Mouse (Mus musculus): ENCODE data around the gene Apoc4. TPM values are rescaled to one million over a fixed set of nuclear protein-coding genes. Genes with fewer than 3 reads are reported as not detected.
A peak's percentile ranks its signal among the peaks of the same experiment; 100 is the strongest.

The Apoc4 gene
- polyA plus RNA-seq, 1 experiment, result not detected

DNA sequence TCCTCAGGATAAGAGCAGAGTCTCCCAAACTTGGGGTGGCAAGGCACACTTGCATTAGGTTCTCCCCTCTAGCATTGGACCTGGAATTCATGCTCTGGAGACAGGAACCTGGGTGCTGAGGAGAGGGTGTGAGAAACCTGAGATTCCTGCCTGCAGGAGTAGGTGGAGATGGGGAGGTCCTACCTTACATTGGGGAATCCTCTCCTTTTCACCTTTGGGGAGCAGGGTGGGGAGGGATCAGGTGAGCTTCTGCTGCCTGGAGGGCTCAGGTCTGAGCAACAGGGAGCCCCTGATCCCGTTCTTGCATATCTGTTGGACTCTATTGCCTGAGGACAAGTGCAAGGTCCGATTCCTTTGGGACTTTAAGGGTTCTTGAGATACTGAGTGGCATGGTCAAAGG is 35.5 kb upstream of the Apoc4 start:
- TF ChIP-seq CTCF (conservative IDR thresholded peaks at IDR 0.05; ENCODE audit: insufficient read depth, insufficient read length, low read depth, low read length), result no peak
- no peak for TF ChIP-seq POLR2A (IDR thresholded peaks at IDR 0.05; ENCODE audit: low read depth, low read length)
- WGBS, result 85% methylated on average over 2 of the region's 2 CpGs
- Histone ChIP-seq H3K4me1 (ENCODE audit: control insufficient read depth, insufficient read depth, low read length) (no peaks in the 10 kb centered on the region; the same call in 1 of the 2 replicates), H3K4me3 (ENCODE audit: insufficient read depth, low read depth, low read length) (no peak overlapping the region), H3K36me3 (ENCODE audit: control insufficient read depth, insufficient read depth, low read length) (no peaks in the 10 kb centered on the region), H3K27me3 (replicated peaks; ENCODE audit: control insufficient read depth, insufficient read depth, low read length) (no peaks in the 10 kb centered on the region), H3K27ac (ENCODE audit: insufficient read depth, low read depth, low read length) (no peak overlapping the region)
- no peak for DNase-seq

DNA sequence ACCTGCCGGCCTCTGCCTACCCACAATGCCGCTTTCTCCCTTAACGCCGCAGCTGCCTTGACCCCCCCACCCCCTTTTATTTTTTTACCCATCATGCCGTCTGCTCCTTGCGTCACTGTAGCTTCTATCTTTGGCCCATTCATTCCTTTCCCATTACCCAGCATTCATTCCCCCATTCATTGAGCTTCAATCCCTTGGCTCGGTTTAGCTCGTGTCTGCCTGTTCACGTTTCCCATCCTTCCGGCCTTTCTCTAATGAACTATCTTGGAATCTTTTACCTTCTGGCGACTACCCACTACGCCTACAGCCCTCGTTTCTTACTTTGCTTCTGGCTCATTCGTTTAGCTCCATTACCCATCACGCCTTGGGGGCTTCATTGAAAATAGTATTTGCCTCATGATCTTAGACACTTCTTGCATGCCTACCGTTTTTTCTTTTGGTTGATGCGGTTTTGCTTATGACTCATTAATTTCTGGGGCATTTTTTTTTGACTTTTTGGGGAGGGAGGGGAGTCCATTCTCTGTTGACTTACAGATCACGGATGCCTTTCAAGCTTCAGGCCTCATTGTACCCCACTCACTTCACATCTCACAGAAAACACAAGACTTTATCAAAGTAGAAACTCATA is 34.9 kb upstream of the Apoc4 start:
- 5% methylated on average over 18 of the region's 18 CpGs for WGBS
- H3K27ac ChIP-seq (ENCODE audit: insufficient read depth, low read depth, low read length), result peak overlapping the region; percentile 79
- no peaks in the 10 kb centered on the region for H3K36me3 ChIP-seq (ENCODE audit: control insufficient read depth, insufficient read depth, low read length)
- peak overlapping the region; percentile 46 for H3K4me3 ChIP-seq (ENCODE audit: insufficient read depth, low read depth, low read length)
- H3K4me1 ChIP-seq (ENCODE audit: control insufficient read depth, insufficient read depth, low read length), result no peaks in the 10 kb centered on the region; the same call in 1 of the 2 replicates
- TF ChIP-seq POLR2A (IDR thresholded peaks at IDR 0.05; ENCODE audit: low read depth, low read length), result no peak
- no peak for TF ChIP-seq CTCF (conservative IDR thresholded peaks at IDR 0.05; ENCODE audit: insufficient read depth, insufficient read length, low read depth, low read length)
- no peak for DNase-seq
- no peaks in the 10 kb centered on the region for H3K27me3 ChIP-seq (replicated peaks; ENCODE audit: control insufficient read depth, insufficient read depth, low read length)

GRCm38 (mm10) chr7:19715239-19716054 is 34.2 kb upstream of the Apoc4 start, which contains the start of gene Tomm40:
Gene Tomm40, minus strand, starts transcription at chr7:19715438.
- H3K27me3 ChIP-seq (replicated peaks; ENCODE audit: control insufficient read depth, insufficient read depth, low read length), result no peaks in the 10 kb centered on the region
- no peaks in the 10 kb centered on the region; the same call in 1 of the 2 replicates for H3K4me1 ChIP-seq (ENCODE audit: control insufficient read depth, insufficient read depth, low read length)
- DNase-seq, result peak; percentile 100
- no peak for TF ChIP-seq CTCF (conservative IDR thresholded peaks at IDR 0.05; ENCODE audit: insufficient read depth, insufficient read length, low read depth, low read length)
- peak; percentile 30 for TF ChIP-seq POLR2A (IDR thresholded peaks at IDR 0.05; ENCODE audit: low read depth, low read length)
- H3K4me3 ChIP-seq (ENCODE audit: insufficient read depth, low read depth, low read length), result peak within 1 kb of the TSS; percentile 96
- peak within 1 kb of the TSS; percentile 83 for H3K27ac ChIP-seq (ENCODE audit: insufficient read depth, low read depth, low read length)
- H3K36me3 ChIP-seq (ENCODE audit: control insufficient read depth, insufficient read depth, low read length), result no peaks in the 10 kb centered on the region; the same call in 1 of the 2 replicates
- under 1% methylated on average over 59 of the region's 59 CpGs for WGBS

DNA sequence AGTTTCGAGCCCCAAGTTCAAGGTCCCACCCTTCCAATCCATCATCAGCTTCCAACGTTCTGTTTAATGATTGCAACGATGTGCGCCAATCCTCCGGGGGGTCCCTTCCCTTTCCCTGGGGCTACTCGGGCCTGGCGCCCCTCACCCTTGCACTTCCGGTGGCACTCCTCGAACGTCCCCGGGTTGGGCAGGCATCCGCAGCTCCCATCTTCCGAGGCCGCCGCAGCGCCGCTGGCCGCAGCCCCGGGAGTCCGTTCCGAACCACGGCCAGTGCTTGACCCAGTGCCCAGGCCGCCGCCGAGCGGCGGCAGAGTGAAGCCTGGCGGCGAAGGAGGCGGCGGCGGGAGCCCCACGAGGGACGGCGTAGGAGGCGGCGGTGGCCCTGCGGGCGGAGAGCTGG is 33.6 kb upstream of the Apoc4 start:
- DNase-seq, result no peak
- H3K4me3 ChIP-seq (ENCODE audit: insufficient read depth, low read depth, low read length), result peak overlapping the region; percentile 96
- under 1% methylated on average over 36 of the region's 39 CpGs for WGBS
- TF ChIP-seq POLR2A (IDR thresholded peaks at IDR 0.05; ENCODE audit: low read depth, low read length), result no peak
- TF ChIP-seq CTCF (conservative IDR thresholded peaks at IDR 0.05; ENCODE audit: insufficient read depth, insufficient read length, low read depth, low read length), result no peak
- H3K27ac ChIP-seq (ENCODE audit: insufficient read depth, low read depth, low read length), result peak overlapping the region; percentile 83
- no peaks in the 10 kb centered on the region; the same call in 1 of the 2 replicates for H3K4me1 ChIP-seq (ENCODE audit: control insufficient read depth, insufficient read depth, low read length)
- no peaks in the 10 kb centered on the region for H3K27me3 ChIP-seq (replicated peaks; ENCODE audit: control insufficient read depth, insufficient read depth, low read length)
- H3K36me3 ChIP-seq (ENCODE audit: control insufficient read depth, insufficient read depth, low read length), result no peaks in the 10 kb centered on the region; the same call in 1 of the 2 replicates

DNA sequence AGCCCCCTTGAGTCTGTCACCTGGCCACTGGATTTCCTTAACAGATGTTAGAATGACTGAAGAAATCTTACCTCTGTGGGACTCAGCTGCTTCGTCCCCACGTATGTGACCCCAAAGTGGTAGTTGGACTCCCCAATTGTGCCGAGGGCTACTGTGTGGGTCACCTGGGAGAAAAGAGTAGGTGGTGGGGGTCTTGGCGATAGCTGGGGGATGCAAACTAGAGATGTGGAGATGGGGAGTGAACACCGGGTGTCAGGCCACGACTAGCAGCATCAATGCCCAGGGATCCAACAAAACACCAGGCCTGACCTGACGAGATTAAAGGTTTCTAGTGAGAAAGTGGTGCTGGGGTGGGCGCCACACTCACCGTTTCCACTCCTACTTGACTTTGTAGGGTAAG is 32.3 kb upstream of the Apoc4 start:
- Histone ChIP-seq H3K27me3 (replicated peaks; ENCODE audit: control insufficient read depth, insufficient read depth, low read length) (no peaks in the 10 kb centered on the region), H3K36me3 (ENCODE audit: control insufficient read depth, insufficient read depth, low read length) (no peaks in the 10 kb centered on the region; the same call in 1 of the 2 replicates), H3K27ac (ENCODE audit: insufficient read depth, low read depth, low read length) (no peak overlapping the region), H3K4me3 (ENCODE audit: insufficient read depth, low read depth, low read length) (no peak overlapping the region), H3K4me1 (ENCODE audit: control insufficient read depth, insufficient read depth, low read length) (no peaks in the 10 kb centered on the region; the same call in 1 of the 2 replicates)
- 86% methylated on average over 9 of the region's 9 CpGs for WGBS
- DNase-seq, result no peak
- TF ChIP-seq CTCF (conservative IDR thresholded peaks at IDR 0.05; ENCODE audit: insufficient read depth, insufficient read length, low read depth, low read length) (no peak), POLR2A (IDR thresholded peaks at IDR 0.05; ENCODE audit: low read depth, low read length) (no peak)

DNA sequence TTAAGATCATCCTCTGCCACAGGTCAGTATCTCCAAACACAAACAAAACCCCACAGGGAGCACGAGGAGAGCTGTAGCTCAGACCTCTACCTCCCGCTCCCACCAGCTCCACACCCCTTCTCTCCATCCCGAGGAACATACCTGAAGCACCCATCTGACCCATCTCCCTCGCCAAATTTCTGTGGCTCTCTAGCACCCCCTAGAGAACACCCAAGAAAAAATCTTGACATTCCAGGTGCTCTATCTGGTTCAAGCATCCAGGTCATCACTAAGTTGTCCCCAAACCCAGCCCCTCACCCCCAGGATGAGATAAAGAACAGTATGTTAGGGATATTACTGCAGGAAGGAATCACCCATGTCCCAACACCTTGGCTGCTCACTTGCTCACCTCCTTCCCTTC is 31.9 kb upstream of the Apoc4 start:
- Histone ChIP-seq H3K27me3 (replicated peaks; ENCODE audit: control insufficient read depth, insufficient read depth, low read length) (no peaks in the 10 kb centered on the region), H3K4me3 (ENCODE audit: insufficient read depth, low read depth, low read length) (no peak overlapping the region), H3K36me3 (ENCODE audit: control insufficient read depth, insufficient read depth, low read length) (no peaks in the 10 kb centered on the region; the same call in 1 of the 2 replicates), H3K4me1 (ENCODE audit: control insufficient read depth, insufficient read depth, low read length) (no peaks in the 10 kb centered on the region; the same call in 1 of the 2 replicates), H3K27ac (ENCODE audit: insufficient read depth, low read depth, low read length) (no peak overlapping the region)
- no peak for TF ChIP-seq POLR2A (IDR thresholded peaks at IDR 0.05; ENCODE audit: low read depth, low read length)
- TF ChIP-seq CTCF (conservative IDR thresholded peaks at IDR 0.05; ENCODE audit: insufficient read depth, insufficient read length, low read depth, low read length), result peak; percentile 51
- peak; percentile 38 for DNase-seq
- WGBS, result 37% methylated on average over 4 of the region's 4 CpGs

- H3K4me1 ChIP-seq (ENCODE audit: control insufficient read depth, insufficient read depth, low read length), result no peaks in the 10 kb centered on the region; the same call in 1 of the 2 replicates
- no peak overlapping the region for H3K4me3 ChIP-seq (ENCODE audit: insufficient read depth, low read depth, low read length)
- DNase-seq, result peak; percentile 40
- no peaks in the 10 kb centered on the region; the same call in 1 of the 2 replicates for H3K36me3 ChIP-seq (ENCODE audit: control insufficient read depth, insufficient read depth, low read length)
- H3K27me3 ChIP-seq (replicated peaks; ENCODE audit: control insufficient read depth, insufficient read depth, low read length), result no peaks in the 10 kb centered on the region
- H3K27ac ChIP-seq (ENCODE audit: insufficient read depth, low read depth, low read length), result no peak overlapping the region
- 0 out of 2 replicates have a peak, but pooled peaks have one; percentile 24 for TF ChIP-seq CTCF (conservative IDR thresholded peaks at IDR 0.05; ENCODE audit: insufficient read depth, insufficient read length, low read depth, low read length)
- TF ChIP-seq POLR2A (IDR thresholded peaks at IDR 0.05; ENCODE audit: low read depth, low read length), result no peak
- WGBS, result 52% methylated on average over 4 of the region's 4 CpGs
Measured at GRCm38 (mm10) chr7:19712414-19712813, 31.1 kb upstream of the Apoc4 start.
